Mouse (Mus musculus): ENCODE measurements around the gene Nab2. TPM values are rescaled to one million over a fixed set of nuclear protein-coding genes. Genes with fewer than 3 reads are reported as not detected.
"Not testable (repeated sequence)": the region's sequence is repeated elsewhere in the genome, so short reads cannot be mapped to it uniquely, and the experiment has no call there.

Nab2 gene
- polyA plus RNA-seq, 1 experiment from 2014 or later = 3.9 TPM

GRCm38 (mm10) chr10:127658076-127658475, 10.3 kb downstream of the Nab2 start:
- Histone ChIP-seq H3K9ac (ENCODE audit: low read depth, low read length) (no peak overlapping the region), H3K4me1 (ENCODE audit: control insufficient read depth, low read depth, low read length) (peaks cover 20% of the 10 kb centered on the region), H3K9me3 (replicated peaks; ENCODE audit: control insufficient read depth, low read length) (no peaks in the 10 kb centered on the region), H3K4me3 (ENCODE audit: low read depth, low read length) (no peak overlapping the region), H3K4me2 (ENCODE audit: low read depth, low read length) (no peak overlapping the region), H3K27ac (ENCODE audit: low read length) (no peak overlapping the region), H3K36me3 (ENCODE audit: control insufficient read depth, insufficient read depth) (peaks cover 7% of the 10 kb centered on the region), H3K27me3 (ENCODE audit: control insufficient read depth, insufficient read depth, low read depth, low read length) (peaks cover 6% of the 10 kb centered on the region)
- no peak; the same call in 1 of the 2 replicates for ATAC-seq (ENCODE audit: low read depth)
- WGBS (ENCODE audit: insufficient replicate concordance) = 21% methylated on average over 6 of the region's 6 CpGs

- H3K9me3 ChIP-seq (replicated peaks; ENCODE audit: control insufficient read depth, low read length); H3K4me3 ChIP-seq (ENCODE audit: low read depth, low read length); H3K27me3 ChIP-seq (ENCODE audit: control insufficient read depth, insufficient read depth, low read depth, low read length); H3K4me2 ChIP-seq (ENCODE audit: low read depth, low read length); H3K27ac ChIP-seq (ENCODE audit: low read length); H3K9ac ChIP-seq (ENCODE audit: low read depth, low read length); ATAC-seq (ENCODE audit: low read depth); H3K36me3 ChIP-seq (ENCODE audit: control insufficient read depth, insufficient read depth): not testable (repeated sequence)
- 72% methylated on average over 6 of the region's 6 CpGs for WGBS (ENCODE audit: insufficient replicate concordance)
- H3K4me1 ChIP-seq (ENCODE audit: control insufficient read depth, low read depth, low read length) = peaks cover 15% of the 10 kb centered on the region
Measured at GRCm38 (mm10) chr10:127657617-127658016, 10.8 kb downstream of the Nab2 start.

- H3K27me3 ChIP-seq (ENCODE audit: control insufficient read depth, insufficient read depth, low read depth, low read length) = no peaks in the 10 kb centered on the region
- no peak overlapping the region for H3K4me2 ChIP-seq (ENCODE audit: low read depth, low read length)
- H3K36me3 ChIP-seq (ENCODE audit: control insufficient read depth, insufficient read depth) = peaks cover 14% of the 10 kb centered on the region
- 47% methylated on average over 16 of the region's 16 CpGs for WGBS (ENCODE audit: insufficient replicate concordance)
- no peak for ATAC-seq (ENCODE audit: low read depth)
- H3K27ac ChIP-seq (ENCODE audit: low read length) = no peak overlapping the region
- no peaks in the 10 kb centered on the region for H3K4me1 ChIP-seq (ENCODE audit: control insufficient read depth, low read depth, low read length)
- H3K4me3 ChIP-seq (ENCODE audit: low read depth, low read length) = no peak overlapping the region
- H3K9ac ChIP-seq (ENCODE audit: low read depth, low read length) = no peak overlapping the region
- H3K9me3 ChIP-seq (replicated peaks; ENCODE audit: control insufficient read depth, low read length) = no peaks in the 10 kb centered on the region
Measured at GRCm38 (mm10) chr10:127654970-127655579, 13.3 kb downstream of the Nab2 start.

GRCm38 (mm10) chr10:127652906-127653638, 15.3 kb downstream of the Nab2 start:
- no peaks in the 10 kb centered on the region for H3K27me3 ChIP-seq (ENCODE audit: control insufficient read depth, insufficient read depth, low read depth, low read length)
- no peaks in the 10 kb centered on the region for H3K4me1 ChIP-seq (ENCODE audit: control insufficient read depth, low read depth, low read length)
- no peak overlapping the region for H3K9ac ChIP-seq (ENCODE audit: low read depth, low read length)
- H3K36me3 ChIP-seq (ENCODE audit: control insufficient read depth, insufficient read depth) = peaks cover 14% of the 10 kb centered on the region
- H3K4me2 ChIP-seq (ENCODE audit: low read depth, low read length) = no peak overlapping the region
- ATAC-seq (ENCODE audit: low read depth) = no peak
- no peak overlapping the region for H3K27ac ChIP-seq (ENCODE audit: low read length)
- H3K9me3 ChIP-seq (replicated peaks; ENCODE audit: control insufficient read depth, low read length) = no peaks in the 10 kb centered on the region
- 77% methylated on average over 21 of the region's 21 CpGs for WGBS (ENCODE audit: insufficient replicate concordance)
- H3K4me3 ChIP-seq (ENCODE audit: low read depth, low read length) = no peak overlapping the region

- Histone ChIP-seq H3K27me3 (ENCODE audit: control insufficient read depth, insufficient read depth, low read depth, low read length) (no peaks in the 10 kb centered on the region), H3K4me2 (ENCODE audit: low read depth, low read length) (no peak overlapping the region), H3K36me3 (ENCODE audit: control insufficient read depth, insufficient read depth) (no peaks in the 10 kb centered on the region; the same call in 1 of the 2 replicates), H3K9ac (ENCODE audit: low read depth, low read length) (no peak overlapping the region), H3K27ac (ENCODE audit: low read length) (no peak overlapping the region), H3K9me3 (replicated peaks; ENCODE audit: control insufficient read depth, low read length) (no peaks in the 10 kb centered on the region), H3K4me1 (ENCODE audit: control insufficient read depth, low read depth, low read length) (peaks cover 20% of the 10 kb centered on the region), H3K4me3 (ENCODE audit: low read depth, low read length) (no peak overlapping the region)
- ATAC-seq (ENCODE audit: low read depth) = no peak
- WGBS (ENCODE audit: insufficient replicate concordance) = 46% methylated on average over 2 of the region's 2 CpGs
Measured at GRCm38 (mm10) chr10:127645791-127646190, 22.6 kb downstream of the Nab2 start.

GRCm38 (mm10) chr10:127643553-127644238, 24.7 kb downstream of the Nab2 start:
- Histone ChIP-seq H3K9ac (ENCODE audit: low read depth, low read length) (peak overlapping the region; percentile 68), H3K36me3 (ENCODE audit: control insufficient read depth, insufficient read depth) (no peaks in the 10 kb centered on the region; the same call in 1 of the 2 replicates), H3K4me2 (ENCODE audit: low read depth, low read length) (peak overlapping the region; percentile 94), H3K4me1 (ENCODE audit: control insufficient read depth, low read depth, low read length) (peaks cover 20% of the 10 kb centered on the region), H3K27me3 (ENCODE audit: control insufficient read depth, insufficient read depth, low read depth, low read length) (no peaks in the 10 kb centered on the region), H3K27ac (ENCODE audit: low read length) (peak overlapping the region; percentile 89), H3K4me3 (ENCODE audit: low read depth, low read length) (peak overlapping the region; percentile 64), H3K9me3 (replicated peaks; ENCODE audit: control insufficient read depth, low read length) (no peaks in the 10 kb centered on the region)
- WGBS (ENCODE audit: insufficient replicate concordance) = under 1% methylated on average over 25 of the region's 25 CpGs
- peak; percentile 61 for ATAC-seq (ENCODE audit: low read depth)

- H3K9me3 ChIP-seq (replicated peaks; ENCODE audit: control insufficient read depth, low read length) = no peaks in the 10 kb centered on the region
- H3K36me3 ChIP-seq (ENCODE audit: control insufficient read depth, insufficient read depth) = no peaks in the 10 kb centered on the region
- WGBS (ENCODE audit: insufficient replicate concordance) = 1% methylated on average over 37 of the region's 37 CpGs
- peak within 1 kb of the TSS; percentile 68 for H3K9ac ChIP-seq (ENCODE audit: low read depth, low read length)
- peak; percentile 68 for ATAC-seq (ENCODE audit: low read depth)
- H3K27ac ChIP-seq (ENCODE audit: low read length) = peak within 1 kb of the TSS; percentile 89
- H3K4me1 ChIP-seq (ENCODE audit: control insufficient read depth, low read depth, low read length) = peaks cover 20% of the 10 kb centered on the region
- H3K27me3 ChIP-seq (ENCODE audit: control insufficient read depth, insufficient read depth, low read depth, low read length) = no peaks in the 10 kb centered on the region
- peak within 1 kb of the TSS; percentile 64 for H3K4me3 ChIP-seq (ENCODE audit: low read depth, low read length)
- peak within 1 kb of the TSS; percentile 94 for H3K4me2 ChIP-seq (ENCODE audit: low read depth, low read length)
Measured at GRCm38 (mm10) chr10:127642772-127643552, 25.4 kb downstream of the Nab2 start, which contains the start of gene Stat6. TSS of gene Stat6 (plus strand) at chr10:127642986.

GRCm38 (mm10) chr10:127641861-127642771, 26.3 kb downstream of the Nab2 start:
- 3% methylated on average over 19 of the region's 19 CpGs for WGBS (ENCODE audit: insufficient replicate concordance)

More at GRCm38 (mm10) chr10:127641861-127642771, 26.3 kb downstream of the Nab2 start:
- peaks cover 20% of the 10 kb centered on the region for H3K4me1 ChIP-seq (ENCODE audit: control insufficient read depth, low read depth, low read length)
- H3K9me3 ChIP-seq (replicated peaks; ENCODE audit: control insufficient read depth, low read length) = no peaks in the 10 kb centered on the region
- no peaks in the 10 kb centered on the region for H3K36me3 ChIP-seq (ENCODE audit: control insufficient read depth, insufficient read depth)
- peak overlapping the region; percentile 89 for H3K27ac ChIP-seq (ENCODE audit: low read length)
- no peaks in the 10 kb centered on the region for H3K27me3 ChIP-seq (ENCODE audit: control insufficient read depth, insufficient read depth, low read depth, low read length)
- peak overlapping the region; percentile 68 for H3K9ac ChIP-seq (ENCODE audit: low read depth, low read length)
- peak; percentile 65 for ATAC-seq (ENCODE audit: low read depth)
- H3K4me2 ChIP-seq (ENCODE audit: low read depth, low read length) = peak overlapping the region; percentile 94
- H3K4me3 ChIP-seq (ENCODE audit: low read depth, low read length) = peak overlapping the region; percentile 64

Measured in liver, embryonic 16.5 days (tissue).